Mouse (Mus musculus) gastrocnemius, postnatal 25 days (tissue): Measurements from ENCODE around the gene Hspb11. TPM values are rescaled to one million over a fixed set of nuclear protein-coding genes. Genes with fewer than 3 reads are reported as not detected.

Source experiments
- DNase-seq: peaks from one replicate; pipeline ENCODE4 v3.0.0; 2022
- total RNA-seq, 2 experiments: library from RNA; stranded (reverse); gene quantifications; 1 replicate in 1 of 2; 2 replicates in 1 of 2; pipeline ENCODE4 v1.2.3; 2021

Gene Hspb11
- total RNA-seq, 2 experiments from 2014 or later, result 7.0 to 9.8 TPM

DNA sequence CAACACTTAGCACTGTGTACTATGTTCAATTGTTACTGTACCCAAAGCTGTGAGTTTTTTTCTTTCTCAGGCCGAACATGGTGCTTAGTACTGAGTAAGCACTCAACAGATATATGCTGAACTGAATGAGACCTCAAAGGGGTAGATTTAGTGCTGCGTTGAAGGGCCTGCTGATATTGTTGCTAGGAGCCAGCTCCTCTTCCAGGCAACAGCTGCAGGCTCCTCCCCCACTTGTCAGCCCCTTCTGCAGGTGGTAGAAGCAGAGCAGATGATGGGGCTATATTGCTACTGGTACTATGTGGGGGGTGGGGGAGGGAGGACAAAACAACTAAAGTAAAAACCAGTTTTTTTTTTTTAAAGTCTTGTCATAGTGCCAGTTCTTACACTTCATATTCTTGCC, 3.9 kb upstream of the Hspb11 start:
- peak; percentile 26 for DNase-seq

DNA sequence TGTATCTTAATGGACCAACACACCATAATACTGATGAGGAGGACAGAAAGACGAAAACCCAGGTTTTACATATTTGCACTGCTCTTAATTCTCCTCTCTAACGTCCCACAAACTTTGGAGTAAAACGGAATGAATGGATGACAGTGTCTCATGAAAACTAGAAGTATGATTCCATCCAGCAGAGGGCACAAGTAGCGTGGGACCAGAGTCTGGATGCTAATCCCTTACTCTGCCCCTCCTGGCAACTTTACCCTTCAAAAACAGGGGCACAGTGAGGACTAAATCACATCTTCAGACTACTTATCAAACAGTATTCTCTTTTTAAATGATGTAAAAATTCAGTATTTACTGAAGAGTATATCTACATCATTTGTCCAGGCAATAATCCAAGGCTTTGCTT, 2.9 kb upstream of the Hspb11 start:
- DNase-seq, result no peak

DNA sequence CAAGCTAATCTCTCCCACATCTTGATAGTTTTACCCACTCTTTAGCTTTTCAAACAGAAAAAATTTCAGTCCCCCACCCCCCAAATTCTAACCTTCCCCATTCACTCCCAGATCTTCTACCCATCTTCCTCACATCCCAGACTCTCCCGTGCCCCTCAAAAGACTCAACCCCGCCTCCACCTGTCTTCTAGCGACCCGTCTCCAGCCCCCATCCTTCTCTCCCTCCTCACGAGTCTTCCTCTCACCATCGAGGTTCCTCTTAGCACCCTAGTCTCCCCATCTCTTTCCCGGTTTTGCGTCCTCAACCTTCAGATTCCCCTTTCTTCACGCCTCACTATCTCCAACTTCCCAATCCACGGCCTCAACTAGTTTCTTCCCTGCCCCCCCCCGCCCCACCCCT, 871 bp upstream of the Hspb11 start:
- DNase-seq, result no peak

DNA sequence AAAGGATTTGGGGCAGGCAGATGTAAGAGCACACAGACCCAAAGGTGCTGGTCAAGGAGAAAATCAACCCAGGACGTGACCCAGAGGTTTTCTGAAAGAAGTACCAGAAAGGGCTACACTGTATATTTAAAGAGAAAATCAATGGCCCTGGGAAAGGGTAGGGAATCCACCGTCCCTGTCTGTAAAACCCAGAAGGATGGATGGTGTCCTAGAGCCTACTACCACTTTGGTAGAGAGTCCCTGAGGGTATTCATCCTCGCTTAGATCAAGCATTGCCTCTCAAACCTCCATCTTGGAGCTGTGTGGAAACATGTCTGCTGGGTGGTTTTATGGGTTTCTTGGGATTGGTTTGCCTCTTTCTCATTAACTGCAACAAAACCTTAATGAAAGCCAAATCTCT, 1.0 kb downstream of the Hspb11 start:
- DNase-seq, result no peak

DNA sequence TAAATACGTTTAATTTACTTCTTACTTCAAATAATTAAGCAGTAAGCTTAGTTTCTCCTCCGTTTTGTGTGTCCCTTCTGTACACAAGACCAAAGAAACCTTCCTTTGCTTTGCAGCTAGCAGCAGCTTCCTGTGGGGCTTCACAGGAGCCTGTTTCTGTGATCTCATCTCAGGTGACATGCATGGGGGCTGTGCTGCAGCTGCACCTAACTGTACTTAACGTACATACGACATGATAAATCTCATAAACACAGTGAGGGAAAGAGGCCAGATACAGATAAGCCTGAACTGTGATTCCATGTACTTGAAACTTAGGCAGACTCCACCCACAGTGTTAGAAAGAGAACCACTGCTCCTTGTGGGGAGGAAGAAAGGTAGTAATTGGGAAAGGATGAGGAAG, 6.6 kb downstream of the Hspb11 start:
- DNase-seq, result no peak

DNA sequence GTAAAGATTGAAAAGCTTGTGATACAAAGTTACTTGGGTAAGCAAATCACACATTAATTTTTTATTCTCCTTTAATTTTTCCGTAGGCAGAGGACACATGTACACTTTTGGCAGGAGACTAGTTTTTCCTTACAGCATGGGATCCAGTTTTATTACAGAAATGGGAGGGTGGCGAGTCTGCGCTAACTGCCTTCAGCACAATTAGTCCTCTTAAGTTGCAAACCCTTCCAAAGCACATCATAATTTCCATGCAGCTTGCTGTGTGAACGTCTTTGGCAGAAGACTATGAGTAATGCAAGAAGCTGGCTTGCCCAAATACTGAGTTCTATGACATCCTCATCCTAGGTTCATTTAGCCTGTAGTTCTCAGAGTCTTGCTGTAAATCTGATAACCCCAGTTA, 20.3 kb downstream of the Hspb11 start:
- DNase-seq, result no peak

DNA sequence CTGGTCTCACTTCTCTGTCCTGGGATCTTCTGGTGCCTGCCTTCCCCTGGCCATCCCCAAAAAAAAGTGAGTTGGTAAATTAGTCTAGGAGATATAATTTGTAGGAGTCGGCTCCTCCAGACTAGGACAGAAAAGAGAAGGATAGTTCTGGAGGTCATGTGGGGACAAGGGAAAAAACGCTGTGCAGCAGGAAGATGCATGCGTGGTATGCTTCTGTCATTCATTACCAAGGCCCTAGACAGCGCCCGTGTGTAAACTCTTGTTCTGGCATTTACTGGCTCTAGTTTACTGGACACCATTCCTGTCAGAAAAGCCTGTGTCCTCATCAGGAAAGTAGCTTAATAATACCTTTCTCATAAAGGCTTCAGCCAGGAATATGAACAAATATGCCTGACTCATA, 21.1 kb downstream of the Hspb11 start:
- no peak for DNase-seq

DNA sequence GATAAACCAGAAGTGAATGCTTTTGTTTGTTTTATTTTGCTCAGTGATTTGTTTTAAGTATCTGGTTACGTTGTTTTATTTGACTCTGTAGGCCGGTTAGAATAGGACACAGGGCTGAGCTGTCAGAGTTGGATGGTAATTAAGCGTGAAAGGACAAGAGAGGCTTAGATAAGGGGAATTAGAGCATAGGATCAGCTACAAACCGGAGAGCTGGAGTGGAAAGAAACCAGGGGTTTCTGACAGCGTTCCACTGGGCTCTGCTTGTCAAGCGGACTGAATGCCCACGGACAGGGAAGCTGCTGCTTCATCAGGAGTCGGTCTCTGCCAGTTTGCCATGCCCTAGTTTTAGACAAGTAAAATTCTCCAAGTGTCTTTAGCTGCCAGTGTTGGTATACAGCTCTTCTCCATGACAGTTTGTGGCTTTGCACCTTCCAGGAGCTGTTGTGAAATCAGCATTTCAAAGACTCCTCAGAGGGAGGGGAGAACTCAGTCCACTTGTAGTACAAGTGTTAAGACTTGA, 24.9 kb downstream of the Hspb11 start:
- DNase-seq, result peak; percentile 17

DNA sequence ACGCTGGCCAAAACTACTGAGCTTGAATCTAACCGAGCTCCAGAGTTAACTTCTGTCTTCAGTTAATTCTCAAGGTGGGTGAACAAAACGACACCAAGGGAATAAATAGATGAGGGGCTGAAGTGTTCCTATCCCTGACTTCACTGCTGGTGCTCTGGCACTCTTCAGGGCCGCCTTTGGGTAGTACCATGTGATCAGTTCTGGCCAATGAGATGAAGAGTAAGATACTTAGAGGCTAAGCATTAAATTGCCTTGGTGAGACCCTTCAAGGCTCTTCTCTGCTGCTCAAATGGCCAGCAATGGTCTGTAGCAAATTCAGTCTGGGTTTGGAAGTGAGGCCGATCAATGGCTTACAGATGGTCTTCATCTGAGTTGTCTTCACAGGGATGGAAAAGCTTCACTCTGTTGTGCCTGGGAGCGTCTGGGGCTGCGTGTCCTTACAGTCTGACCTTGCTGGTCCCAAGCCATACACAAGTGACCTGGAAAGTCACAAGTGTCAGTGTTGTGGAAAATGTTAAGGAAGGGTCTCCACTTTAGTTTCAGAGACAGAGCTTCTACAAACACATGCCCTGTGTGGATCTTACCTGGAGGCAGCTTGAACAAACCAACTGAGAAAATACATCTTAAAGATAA, 27.6 kb downstream of the Hspb11 start:
- no peak for DNase-seq

DNA sequence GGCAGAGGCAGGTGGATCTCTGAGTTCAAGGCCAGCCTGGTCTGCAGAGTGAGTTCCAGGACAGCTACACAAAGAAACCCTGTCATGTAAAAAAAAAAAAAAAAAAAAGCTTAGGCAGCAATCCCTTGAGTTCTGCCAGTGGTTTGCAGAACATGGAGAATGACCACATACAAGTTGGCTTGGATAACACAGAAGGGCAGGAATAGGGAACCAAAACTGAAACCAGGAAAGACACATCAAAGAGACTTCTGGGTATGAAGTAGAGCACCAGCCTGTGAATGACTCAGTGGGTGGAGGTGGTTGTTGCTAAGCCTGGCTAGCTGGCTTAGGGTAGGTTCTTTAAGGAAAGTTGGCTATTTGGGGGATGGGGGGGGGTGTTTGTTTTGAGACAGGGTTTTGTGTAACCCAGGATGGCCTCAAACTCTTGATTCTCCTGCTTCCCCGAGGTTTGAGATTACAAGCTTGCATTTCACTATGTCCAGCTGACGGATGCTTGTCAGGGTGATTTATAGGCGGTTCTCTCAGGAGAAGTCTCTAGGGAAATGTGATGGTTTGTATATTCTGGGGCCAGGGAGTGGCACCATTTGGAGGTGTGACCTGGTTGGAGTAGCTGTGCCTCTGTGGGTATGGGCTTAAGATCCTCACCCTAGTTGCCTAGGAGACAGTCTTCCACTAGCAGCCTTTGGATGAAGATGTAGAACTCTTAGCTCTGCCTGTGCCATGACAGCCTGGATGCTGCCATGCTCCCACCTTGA, 32.2 kb downstream of the Hspb11 start:
- no peak for DNase-seq

DNA sequence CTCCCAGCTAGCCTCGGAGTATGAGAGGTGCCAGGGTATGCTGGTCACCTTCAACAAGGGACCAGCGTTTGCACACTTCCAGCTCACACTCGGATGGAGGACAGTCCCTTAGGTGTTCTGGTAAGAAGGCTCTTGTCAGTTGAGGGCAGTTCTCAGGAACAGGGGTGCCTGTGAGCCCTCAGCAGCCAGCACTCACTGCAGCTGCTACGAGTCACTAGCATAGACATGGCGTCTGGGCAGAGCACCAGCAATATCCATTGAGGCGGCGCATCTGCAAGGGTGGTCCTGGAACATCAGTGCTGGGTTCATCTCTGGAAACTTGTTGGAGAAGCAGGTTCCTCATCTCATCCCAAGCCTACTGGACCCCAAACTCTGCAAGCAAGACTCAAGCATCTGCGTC, 33.0 kb downstream of the Hspb11 start:
- DNase-seq, result no peak

DNA sequence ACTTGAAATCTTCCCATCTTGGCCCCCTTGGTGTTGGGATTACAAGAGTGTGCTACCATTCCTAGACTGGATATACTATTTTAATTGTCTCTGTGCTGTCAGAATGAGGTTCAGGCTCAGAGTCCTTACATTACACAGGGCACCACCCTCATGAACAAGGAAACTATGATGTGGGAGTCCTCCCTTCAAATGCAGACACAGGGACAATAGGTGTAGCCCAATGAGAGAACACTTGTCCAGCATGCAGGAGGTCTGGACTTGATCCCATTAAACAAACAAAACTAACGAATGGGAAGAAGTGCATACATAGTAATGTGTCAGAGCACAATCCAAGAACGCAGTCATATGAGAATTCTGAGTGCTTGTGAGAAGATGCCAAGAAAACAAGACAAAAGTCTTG, 34.1 kb downstream of the Hspb11 start:
- no peak for DNase-seq

DNA sequence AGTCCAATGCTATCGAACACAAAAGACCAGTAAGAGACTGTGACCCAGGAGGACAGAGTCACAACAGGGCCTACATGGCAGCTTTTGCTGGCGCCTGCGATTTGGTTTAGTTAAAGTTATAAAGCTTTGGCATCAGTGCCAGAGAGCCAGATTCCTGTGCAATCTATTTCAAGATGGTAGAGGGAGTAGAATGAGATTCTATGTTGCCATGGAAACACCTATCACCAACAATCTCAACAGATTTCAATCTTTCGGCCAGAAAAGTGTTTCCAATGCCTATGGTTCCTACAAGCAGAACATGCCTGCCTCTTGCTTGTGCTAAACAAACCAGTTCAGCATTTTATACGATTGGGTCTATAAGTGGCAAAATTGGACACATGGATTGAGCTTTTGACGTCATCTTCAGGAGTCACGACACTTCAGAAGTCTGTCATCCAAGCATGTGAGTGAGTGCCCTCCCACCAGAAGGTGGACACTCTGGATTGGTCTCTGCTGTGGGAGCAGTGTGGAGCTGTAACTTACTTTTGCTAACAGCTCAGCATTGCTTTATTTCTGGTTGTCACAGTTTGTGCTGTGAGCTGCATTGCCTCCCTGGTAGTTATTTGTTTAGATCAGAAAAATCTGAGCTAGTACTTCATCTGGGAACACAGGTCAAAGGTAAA, 38.3 kb downstream of the Hspb11 start:
- no peak for DNase-seq

DNA sequence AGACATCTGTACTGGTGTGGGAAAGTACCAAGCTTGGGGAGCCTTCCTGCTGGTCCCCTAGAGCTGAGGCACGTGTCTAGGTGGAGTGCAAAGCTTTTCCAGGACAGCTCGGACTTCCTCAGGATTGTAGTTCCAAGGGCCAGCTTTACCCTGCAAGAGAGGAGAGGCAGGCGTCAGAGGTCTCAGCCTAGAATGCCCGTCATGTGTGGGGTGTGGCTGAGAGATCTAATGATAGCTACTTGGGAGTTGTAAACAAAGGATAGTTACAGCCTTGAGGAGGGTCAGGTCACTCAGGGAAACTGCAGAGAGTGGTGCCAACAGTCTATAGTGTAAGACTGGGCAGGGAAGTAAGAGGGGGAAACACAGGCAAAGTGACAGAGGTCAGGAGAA, 38.9 kb downstream of the Hspb11 start:
- no peak for DNase-seq

DNA sequence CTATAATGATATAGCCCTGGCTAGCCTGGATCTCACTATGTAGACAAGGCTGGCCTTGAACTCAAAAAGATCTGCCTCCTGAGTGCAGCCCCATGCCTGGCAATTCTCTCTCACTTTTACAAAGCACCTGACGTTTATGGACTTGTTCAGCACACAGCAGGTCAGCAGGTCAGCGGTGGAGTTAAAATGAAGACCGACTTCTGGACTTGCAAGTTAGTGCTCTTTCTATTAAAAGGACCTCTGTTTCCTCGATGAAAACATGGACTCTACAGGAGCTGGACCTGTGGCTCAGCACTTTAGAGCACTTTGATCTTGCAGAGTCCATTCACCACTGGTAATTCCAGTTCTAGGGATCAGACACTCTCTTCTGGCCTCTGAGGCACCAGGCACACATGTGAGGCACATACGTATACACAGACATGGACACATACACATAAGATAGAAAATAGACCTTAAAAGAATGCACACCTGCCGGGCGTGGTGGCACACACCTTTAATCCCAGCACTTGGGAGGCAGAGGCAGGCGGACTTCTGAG, 44.7 kb downstream of the Hspb11 start:
- no peak for DNase-seq

DNA sequence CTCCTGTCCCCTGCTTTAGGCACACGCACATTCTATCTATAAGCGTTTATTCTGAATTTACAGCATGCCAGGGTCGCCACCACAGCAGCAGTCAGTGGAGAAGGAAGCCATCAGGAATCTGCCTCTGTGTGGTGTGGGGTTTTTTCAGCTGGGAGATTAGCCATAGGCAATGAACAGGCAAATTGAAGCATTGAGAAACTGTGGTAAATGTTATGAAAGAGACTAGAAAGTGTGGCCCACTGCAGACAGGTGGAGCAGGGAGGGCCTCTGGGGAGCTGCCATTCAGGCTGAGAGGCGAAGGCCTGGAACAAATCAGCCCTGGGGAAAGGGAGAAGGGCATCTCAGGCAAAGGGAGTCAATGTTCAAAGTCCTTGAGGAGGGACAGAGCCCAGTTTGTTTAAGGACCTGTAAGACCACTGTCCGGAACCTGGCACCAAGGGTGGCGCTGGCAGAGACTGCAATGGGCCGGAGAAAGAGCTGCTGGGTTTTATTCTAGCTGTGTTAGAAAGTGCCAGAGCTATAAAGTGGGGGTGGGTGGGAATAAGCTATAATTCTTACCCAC, 46.5 kb downstream of the Hspb11 start:
- DNase-seq, result no peak

DNA sequence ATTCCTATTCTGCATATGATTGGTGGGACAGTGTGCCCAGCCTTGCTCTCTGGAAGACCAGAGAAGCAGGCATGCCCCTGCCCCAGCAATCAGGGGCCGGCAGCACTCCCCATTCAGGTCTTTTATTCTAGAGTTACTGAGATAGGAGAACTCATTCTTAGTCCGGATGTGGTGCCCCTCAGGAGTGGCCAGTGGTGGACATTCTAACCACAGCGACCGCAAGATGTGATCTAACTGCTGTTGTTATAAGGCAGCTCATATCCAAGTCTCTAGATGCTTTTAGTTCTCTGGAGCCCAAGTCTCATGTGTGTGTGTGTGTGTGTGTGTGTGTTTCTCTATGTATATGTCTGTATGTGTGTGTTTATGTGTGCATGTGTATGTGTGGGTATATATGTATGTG, 47.0 kb downstream of the Hspb11 start:
- DNase-seq, result no peak

DNA sequence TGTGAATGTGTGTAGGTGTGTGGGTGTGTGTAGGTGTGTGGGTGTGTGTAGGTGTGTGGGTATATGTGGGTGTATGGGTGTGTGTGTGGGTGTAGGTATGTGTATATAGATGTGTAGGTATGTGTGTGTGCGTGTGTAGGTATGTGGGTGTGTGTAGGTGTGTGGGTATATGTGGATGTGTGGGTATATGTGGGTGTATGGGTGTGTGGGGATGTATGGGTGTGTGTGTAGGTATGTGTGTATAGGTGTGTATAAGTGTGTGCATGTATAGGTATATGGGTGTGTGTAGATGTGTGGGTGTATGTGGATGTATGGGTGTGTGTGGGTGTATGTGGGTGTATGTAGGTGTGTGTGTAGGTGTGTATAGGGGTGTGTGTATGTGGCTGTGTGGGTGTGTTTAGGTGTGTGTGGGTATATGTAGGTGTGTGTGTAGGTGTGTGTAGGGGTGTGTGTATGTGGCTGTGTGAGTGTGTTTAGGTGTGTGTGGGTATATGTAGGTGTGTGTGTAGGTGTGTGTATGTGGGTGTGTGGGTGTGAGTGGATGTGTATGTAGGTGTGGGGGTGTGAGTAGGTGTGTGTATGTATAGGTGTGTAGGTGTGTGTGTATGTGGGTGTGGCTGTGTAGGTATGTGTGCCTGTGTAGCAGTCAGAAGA, 47.6 kb downstream of the Hspb11 start:
- no peak for DNase-seq

DNA sequence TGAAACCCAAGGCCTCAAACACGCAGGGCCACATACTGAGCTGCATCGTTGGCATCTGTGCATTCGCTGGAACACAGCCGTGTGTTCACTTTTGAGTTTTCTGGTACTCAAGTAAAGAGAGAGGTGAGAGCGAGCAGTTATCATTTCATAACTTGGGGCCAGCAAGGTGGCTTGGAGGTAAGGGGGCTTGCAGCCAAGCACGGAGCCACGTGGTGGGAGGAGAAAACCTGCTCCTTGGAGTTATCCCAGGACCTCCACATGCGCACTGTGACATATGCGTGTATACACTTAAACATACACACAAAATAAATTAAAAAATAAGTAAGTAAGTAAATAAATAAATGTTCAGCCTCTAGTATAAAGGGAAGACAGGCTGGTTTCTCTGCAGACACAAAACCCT, 48.8 kb downstream of the Hspb11 start:
- DNase-seq, result no peak

DNA sequence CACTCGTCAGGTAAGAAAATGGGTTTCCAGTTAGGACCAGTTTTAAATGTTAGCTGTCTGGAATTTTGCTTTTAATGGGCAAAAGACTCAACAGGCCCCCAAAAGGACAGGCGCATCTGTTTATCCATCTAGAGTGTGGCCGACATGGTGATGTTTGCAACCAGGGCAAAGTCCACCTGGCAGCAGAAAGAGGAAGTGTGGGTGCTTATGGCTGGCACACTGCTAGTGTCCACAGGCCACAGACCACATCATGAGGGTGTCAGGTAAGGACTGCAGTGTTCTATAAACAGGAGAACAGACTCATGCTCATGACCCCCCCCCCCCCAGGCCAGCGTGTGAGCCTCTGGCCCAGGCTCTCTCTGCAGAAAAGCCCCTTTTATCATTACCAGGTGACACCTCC, 49.4 kb downstream of the Hspb11 start:
- no peak for DNase-seq

DNA sequence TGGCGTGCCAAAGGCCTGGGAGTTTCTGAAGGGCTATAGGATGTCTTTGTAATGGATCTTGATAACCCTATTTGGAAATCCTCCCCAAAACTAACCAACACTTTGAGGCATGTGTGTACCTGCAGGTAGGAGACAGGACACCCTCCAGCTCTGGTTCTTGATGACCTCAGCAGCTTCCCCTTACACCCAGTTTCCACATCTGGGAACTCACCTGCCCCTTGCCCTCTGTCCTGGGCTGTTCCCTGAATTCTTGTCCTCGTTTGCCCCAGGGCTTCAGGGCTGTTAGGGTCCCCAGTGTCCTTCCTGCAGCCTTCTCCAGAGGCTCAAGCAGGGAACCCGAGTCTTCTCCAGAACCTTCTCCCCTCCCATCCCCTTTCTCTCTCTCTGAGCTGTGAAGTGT, 50.1 kb downstream of the Hspb11 start:
- DNase-seq, result no peak

DNA sequence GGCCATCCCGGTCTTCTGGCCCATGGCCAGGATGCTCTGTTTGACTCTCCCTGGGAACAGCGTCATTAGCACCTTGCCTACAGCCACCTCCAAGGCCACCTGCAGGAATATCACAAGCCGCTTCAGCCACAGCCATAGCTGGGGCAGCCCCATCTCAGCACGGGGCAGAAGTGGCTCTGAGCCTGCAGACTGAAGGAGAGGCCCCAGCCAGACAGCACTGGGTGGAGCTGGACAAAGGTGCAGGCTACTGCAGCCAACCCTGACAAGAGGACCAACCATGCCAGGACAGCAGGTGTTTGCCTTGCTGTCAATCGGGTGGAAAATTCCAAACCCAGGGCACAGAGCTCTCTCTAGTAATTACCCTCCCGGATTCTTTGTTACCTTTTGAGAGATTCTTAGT, 53.6 kb downstream of the Hspb11 start, which contains the start of gene Dio1:
Dio1 (minus strand) TSS at position 204 of the 400 bp plus-strand sequence.
- DNase-seq, result no peak
